Mouse (Mus musculus) limb, embryonic 14.5 days (tissue): ENCODE results near the gene Mre11a. TPM values are rescaled to one million over a fixed set of nuclear protein-coding genes. Genes with fewer than 3 reads are reported as not detected.

Experiments used
- ATAC-seq: fragments of 200-750 bp; cut with Nextera tagmentation; 2 replicates; pipeline ENCODE4 v1.8.0; 2017; ENCODE audit warnings: low read depth, moderate number of reproducible peaks, moderate TSS enrichment; ENCODE audit not compliant: low FRiP score
- DNase-seq: peaks from one replicate; pipeline ENCODE4 v3.0.0-alpha.2; 2015; ENCODE audit warnings: low spot score
- H3K27ac ChIP-seq: fragments of 300-500 bp; sonication (generic); replicated peaks from 2 replicates; pipeline ENCODE4 v1.5.1; 2014; ENCODE audit warnings: low read depth, mild to moderate bottlenecking, low read length, moderate library complexity, mixed read lengths
- H3K27me3 ChIP-seq: fragments of 300-500 bp; sonication (generic); 2 replicates; pipeline ENCODE4 v1.6.1; 2014; ENCODE audit warnings: low read length, mixed read lengths; ENCODE audit not compliant: control insufficient read depth, insufficient read depth
- H3K36me3 ChIP-seq: fragments of 300-500 bp; sonication (generic); 2 replicates; pipeline ENCODE4 v1.6.1; 2014; ENCODE audit warnings: mild to moderate bottlenecking, low read length, moderate library complexity, mixed read lengths; ENCODE audit not compliant: control insufficient read depth, insufficient read depth
- H3K4me1 ChIP-seq: fragments of 300-500 bp; sonication (generic); 2 replicates; pipeline ENCODE4 v1.6.1; 2014; ENCODE audit warnings: antibody characterized with exemption, low read length, mixed read lengths; ENCODE audit not compliant: control insufficient read depth, insufficient read depth
- H3K4me2 ChIP-seq: fragments of 300-500 bp; sonication (generic); replicated peaks from 2 replicates; pipeline ENCODE4 v1.6.1; 2014; ENCODE audit warnings: low read depth, mild to moderate bottlenecking, low read length, moderate library complexity; ENCODE audit not compliant: severe bottlenecking
- H3K4me3 ChIP-seq: fragments of 300-500 bp; sonication (generic); replicated peaks from 2 replicates; pipeline ENCODE4 v1.5.1; 2014; ENCODE audit warnings: low read length
- H3K9ac ChIP-seq: fragments of 300-500 bp; sonication (generic); 2 replicates; pipeline ENCODE4 v1.6.1; 2014; ENCODE audit warnings: mild to moderate bottlenecking, low read depth, low read length, moderate library complexity; ENCODE audit not compliant: severe bottlenecking
- H3K9me3 ChIP-seq: fragments of 300-500 bp; sonication (generic); 2 replicates; pipeline ENCODE4 v1.6.1; 2016; ENCODE audit warnings: low read length; ENCODE audit not compliant: control insufficient read depth
- POLR2A ChIP-seq: fragments of 200-500 bp; IDR thresholded peaks from 2 replicates; pipeline ENCODE4 v1.8.0; 2012; ENCODE audit warnings: inconsistent platforms, mild to moderate bottlenecking, moderate library complexity, borderline replicate concordance; ENCODE audit not compliant: insufficient read depth, insufficient read length; ENCODE audit errors: extremely low read depth
- WGBS: fragments of 180-500 bp; shearing (Covaris S2); extraction: QIAGEN DNeasy Blood & Tissue Kit; methylation state at CpG from one replicate; pipeline ENCODE4 v1.1.7; 2014; 5-methylcytosine and 5-hydroxymethylcytosine counted together
- polyA plus RNA-seq, 2 experiments: library from polyadenylated mRNA; depleted of rRNA in 1 of 2; stranded (reverse) in 1 of 2; unstranded in 1 of 2; fragments of >200 nt; fragmentation: Nextera tagmentation in 1 of 2; extraction: Ambion mirVana in 1 of 2; gene quantifications; 2 replicates each; pipeline versions ENCODE4 v1.2.1 to v1.2.3; 2012 to 2014

Gene Mre11a
- polyA plus RNA-seq, 2 experiments: 16.6 to 25.3 TPM

DNA sequence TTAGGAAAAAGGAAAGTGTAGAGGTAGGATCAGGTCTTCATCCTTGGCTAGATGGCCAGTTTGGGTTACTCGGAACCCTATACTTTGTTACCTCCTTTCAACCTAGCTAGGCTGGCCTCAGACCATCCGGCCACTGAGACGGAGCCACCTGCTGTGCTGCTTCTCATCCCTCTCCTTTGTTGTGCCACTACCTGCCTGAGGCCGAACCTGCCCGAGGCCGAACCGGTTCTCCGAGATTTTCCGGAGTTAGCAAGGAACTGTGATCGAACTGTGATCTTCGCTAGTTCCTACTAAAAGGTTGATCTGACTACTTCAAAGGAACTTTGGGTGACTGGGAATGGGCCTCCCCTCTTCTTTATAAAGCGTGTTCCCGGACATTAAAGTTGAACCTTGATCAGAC is 6.1 kb upstream of the Mre11a start:
- DNase-seq (no peak), ATAC-seq (no peak)
- TF ChIP-seq POLR2A: no peak
- Histone ChIP-seq H3K9me3 (no peaks in the 10 kb centered on the region), H3K27me3 (no peaks in the 10 kb centered on the region), H3K4me3 (no peak overlapping the region), H3K4me2 (no peak overlapping the region), H3K4me1 (no peaks in the 10 kb centered on the region), H3K27ac (no peak overlapping the region), H3K36me3 (peaks cover 17% of the 10 kb centered on the region), H3K9ac (no peak overlapping the region)
- 37% methylated on average over 13 of the region's 13 CpGs for WGBS

DNA sequence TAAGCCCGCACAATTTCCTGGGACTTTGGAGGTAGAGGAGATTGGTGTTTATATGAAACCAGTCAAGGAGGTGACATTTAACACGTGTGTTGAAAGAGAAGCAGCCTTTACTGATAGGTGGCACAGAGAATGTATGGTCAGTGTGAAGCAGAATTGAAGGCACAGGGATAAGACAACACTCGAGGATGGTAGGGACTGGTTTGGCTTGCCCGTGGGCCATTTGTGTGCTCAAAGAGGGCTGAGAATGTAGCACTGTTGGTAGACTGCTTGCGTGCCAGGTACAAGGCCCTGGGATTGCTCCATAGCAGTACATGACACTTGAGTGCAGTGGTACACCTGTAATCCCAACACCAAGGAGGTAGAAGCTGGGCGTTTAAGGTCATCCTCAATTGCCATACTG is 2.9 kb downstream of the Mre11a start:
- no peak for DNase-seq
- TF ChIP-seq POLR2A: no peak
- Histone ChIP-seq H3K27ac (no peak overlapping the region), H3K9ac (no peak overlapping the region), H3K4me3 (no peak overlapping the region), H3K9me3 (no peaks in the 10 kb centered on the region), H3K4me1 (peaks cover 4% of the 10 kb centered on the region), H3K4me2 (no peak overlapping the region), H3K36me3 (peaks cover 51% of the 10 kb centered on the region), H3K27me3 (no peaks in the 10 kb centered on the region)
- 92% methylated on average over 6 of the region's 6 CpGs for WGBS
- no peak for ATAC-seq

GRCm38 (mm10) chr9:14805714-14806113 is 21.3 kb downstream of the Mre11a start:
- H3K4me2 ChIP-seq: no peak overlapping the region
- DNase-seq: no peak
- ATAC-seq: no peak
- no peaks in the 10 kb centered on the region for H3K4me1 ChIP-seq
- no peak overlapping the region for H3K4me3 ChIP-seq
- no peaks in the 10 kb centered on the region for H3K27me3 ChIP-seq
- no peak overlapping the region for H3K27ac ChIP-seq
- no peak overlapping the region for H3K9ac ChIP-seq
- no peaks in the 10 kb centered on the region for H3K9me3 ChIP-seq
- WGBS: 96% methylated on average over 2 of the region's 2 CpGs
- peaks cover 65% of the 10 kb centered on the region for H3K36me3 ChIP-seq
- TF ChIP-seq POLR2A: no peak

- TF ChIP-seq POLR2A: no peak
- Histone ChIP-seq H3K4me3 (no peak overlapping the region), H3K27me3 (no peaks in the 10 kb centered on the region), H3K27ac (no peak overlapping the region), H3K9me3 (no peaks in the 10 kb centered on the region), H3K4me1 (no peaks in the 10 kb centered on the region), H3K9ac (no peak overlapping the region), H3K4me2 (no peak overlapping the region), H3K36me3 (peaks cover 62% of the 10 kb centered on the region)
- 90% methylated on average over 1 of the region's 1 CpGs for WGBS
- DNase-seq (no peak), ATAC-seq (no peak)
Measured at GRCm38 (mm10) chr9:14806786-14807185, 22.3 kb downstream of the Mre11a start.

DNA sequence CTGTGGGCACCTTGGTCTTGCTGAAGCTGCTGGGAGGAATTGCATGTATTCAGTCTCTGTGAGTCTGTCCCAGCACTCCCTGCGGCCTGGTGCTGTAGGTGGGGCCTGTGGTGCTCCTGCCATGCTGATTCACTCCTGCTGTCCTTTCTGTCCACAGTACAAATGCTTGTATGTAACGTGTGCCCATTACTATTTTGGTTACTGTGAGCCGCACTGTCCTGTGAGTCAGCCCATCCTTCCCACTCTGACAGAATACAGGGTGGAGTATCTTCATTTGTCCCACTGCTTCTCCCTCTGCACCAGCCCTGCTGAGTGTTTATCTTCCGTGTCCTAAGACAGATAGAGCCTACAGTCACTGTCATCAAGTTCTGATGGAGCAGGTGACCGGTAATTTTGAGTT is 25.7 kb downstream of the Mre11a start:
- Histone ChIP-seq H3K4me3 (no peak overlapping the region), H3K36me3 (peaks cover 59% of the 10 kb centered on the region), H3K9ac (no peak overlapping the region), H3K4me1 (no peaks in the 10 kb centered on the region), H3K27me3 (no peaks in the 10 kb centered on the region), H3K9me3 (no peaks in the 10 kb centered on the region), H3K27ac (no peak overlapping the region), H3K4me2 (no peak overlapping the region)
- DNase-seq: no peak
- WGBS: 93% methylated on average over 5 of the region's 5 CpGs
- no peak for ATAC-seq
- no peak for TF ChIP-seq POLR2A

DNA sequence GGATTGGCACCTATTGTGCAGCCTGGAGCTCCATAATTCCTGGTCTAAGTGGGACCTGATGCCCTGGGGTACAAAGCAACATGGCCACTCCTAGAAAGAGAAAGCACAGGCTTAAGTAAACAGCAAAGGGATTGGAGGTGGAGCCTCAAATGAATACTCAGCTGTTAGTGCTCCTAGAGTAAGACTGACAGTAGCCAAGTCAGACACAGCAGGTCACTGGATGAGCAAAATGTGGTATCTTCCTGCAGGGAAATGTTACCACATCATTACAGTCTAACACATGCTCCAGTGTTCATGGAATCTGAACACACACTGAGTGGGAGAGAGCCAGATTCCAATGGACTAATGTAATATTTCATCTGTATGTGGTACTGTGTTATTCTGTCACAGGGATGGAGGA is 36.9 kb downstream of the Mre11a start:
- TF ChIP-seq POLR2A: no peak
- no peak for ATAC-seq

More for the DNA sequence above, 36.9 kb downstream of the Mre11a start:
- H3K9me3 ChIP-seq: no peaks in the 10 kb centered on the region
- no peak overlapping the region for H3K9ac ChIP-seq
- no peak overlapping the region for H3K4me2 ChIP-seq
- no peaks in the 10 kb centered on the region for H3K4me1 ChIP-seq
- H3K27ac ChIP-seq: no peak overlapping the region
- H3K27me3 ChIP-seq: no peaks in the 10 kb centered on the region
- H3K4me3 ChIP-seq: no peak overlapping the region
- H3K36me3 ChIP-seq: peaks cover 46% of the 10 kb centered on the region
- no peak for DNase-seq
